In the genomic region with DNA sequence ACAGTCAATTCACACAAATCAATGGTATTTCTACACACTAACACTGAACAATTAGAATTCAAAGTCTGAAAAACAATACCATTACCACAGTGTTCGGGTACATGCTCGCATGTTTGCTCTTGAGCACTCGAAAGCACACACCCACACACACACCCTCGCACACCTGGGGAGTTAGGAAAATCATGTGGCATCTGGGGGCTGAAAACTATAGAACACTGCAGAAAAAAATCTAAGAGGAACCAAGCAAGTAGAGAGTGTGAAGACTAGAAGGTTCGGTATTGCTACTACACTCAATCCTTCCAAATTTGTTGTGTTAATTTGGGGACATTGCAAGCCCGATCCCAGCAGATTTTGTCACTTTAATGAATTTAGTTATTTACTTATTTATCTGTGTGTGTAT, we compare ENCODE assay signal across 20 mouse cellular contexts.
"Had no signal": no experiment of that assay in that cellular context is flagged by ENCODE, and none has a peak within 500 bp of the region (broad histone marks: within the 10 kb centered on the region; RNA-seq: fewer than 3 reads in every experiment).

No protein-coding gene starts in this region.

- H3K27me3 ChIP-seq: neural tube, embryonic 13.5 days; neural tube, embryonic 15.5 days; stomach, embryonic 15.5 days had no signal

- H3K4me1 ChIP-seq: midbrain, embryonic 12.5 days; neural tube, embryonic 15.5 days; stomach, embryonic 15.5 days had no signal

- H3K36me3 ChIP-seq: midbrain, embryonic 10.5 days; midbrain, embryonic 12.5 days; neural tube, embryonic 13.5 days; neural tube, embryonic 15.5 days; stomach, embryonic 15.5 days had no signal

- DNase-seq: lung, adult 18-20 months; lung, embryonic 14.5 days; lung, postnatal 10 days; lung, postnatal 4 days; midbrain, embryonic 14.5 days; retina, postnatal 1 day; right cerebral cortex, adult 18-20 months; right cerebral cortex, postnatal 25 days; right cerebral cortex, postnatal 4 days; spleen, adult 18-20 months; thymus, postnatal 25 days; thymus, postnatal 4 days had no signal

- H3K27ac ChIP-seq: liver, embryonic 14.5 days; midbrain, embryonic 10.5 days; midbrain, embryonic 12.5 days; neural tube, embryonic 13.5 days; neural tube, embryonic 15.5 days; stomach, embryonic 15.5 days; stomach, postnatal 0 days had no signal

- H3K9ac ChIP-seq: liver, embryonic 14.5 days; lung, embryonic 14.5 days; midbrain, embryonic 12.5 days; neural tube, embryonic 13.5 days; neural tube, embryonic 15.5 days; stomach, embryonic 15.5 days had no signal

- H3K4me2 ChIP-seq: lung, embryonic 14.5 days; midbrain, embryonic 12.5 days; neural tube, embryonic 13.5 days; neural tube, embryonic 15.5 days; stomach, embryonic 15.5 days had no signal

- H3K4me3 ChIP-seq: midbrain, embryonic 10.5 days; midbrain, embryonic 12.5 days; myocyte; neural tube, embryonic 13.5 days; neural tube, embryonic 15.5 days; stomach, embryonic 15.5 days had no signal

- H3K9me3 ChIP-seq: midbrain, embryonic 10.5 days; midbrain, embryonic 12.5 days; neural tube, embryonic 13.5 days; neural tube, embryonic 15.5 days; stomach, embryonic 15.5 days had no signal
